Mouse (Mus musculus) kidney, adult 2 months (tissue): ENCODE measurements around the gene Asic1.

Experiments
- CTCF ChIP-seq: fragments of 200-500 bp; conservative IDR thresholded peaks from 2 replicates; pipeline ENCODE4 v1.5.1; 2011; ENCODE audit warnings: low read depth, mild to moderate bottlenecking, control low read depth, low read length, moderate library complexity, mixed read lengths; ENCODE audit not compliant: insufficient read depth, insufficient read length
- POLR2A ChIP-seq: fragments of 200-500 bp; IDR thresholded peaks from one replicate; pipeline ENCODE4 v1.6.1; 2011; ENCODE audit warnings: low read depth, low read length, control low read depth

- TF ChIP-seq CTCF (no peak), POLR2A (no peak)
Observed at GRCm38 (mm10) chr15:99697309-99697708, 27.1 kb downstream of the Asic1 start.
